Mouse (Mus musculus): Measurements from ENCODE around the gene Fscn2. TPM values are rescaled to one million over a fixed set of nuclear protein-coding genes. Genes with fewer than 3 reads are reported as not detected.

The Fscn2 gene
- polyA plus RNA-seq, 1 experiment from 2014 or later = 1.4 TPM

DNA sequence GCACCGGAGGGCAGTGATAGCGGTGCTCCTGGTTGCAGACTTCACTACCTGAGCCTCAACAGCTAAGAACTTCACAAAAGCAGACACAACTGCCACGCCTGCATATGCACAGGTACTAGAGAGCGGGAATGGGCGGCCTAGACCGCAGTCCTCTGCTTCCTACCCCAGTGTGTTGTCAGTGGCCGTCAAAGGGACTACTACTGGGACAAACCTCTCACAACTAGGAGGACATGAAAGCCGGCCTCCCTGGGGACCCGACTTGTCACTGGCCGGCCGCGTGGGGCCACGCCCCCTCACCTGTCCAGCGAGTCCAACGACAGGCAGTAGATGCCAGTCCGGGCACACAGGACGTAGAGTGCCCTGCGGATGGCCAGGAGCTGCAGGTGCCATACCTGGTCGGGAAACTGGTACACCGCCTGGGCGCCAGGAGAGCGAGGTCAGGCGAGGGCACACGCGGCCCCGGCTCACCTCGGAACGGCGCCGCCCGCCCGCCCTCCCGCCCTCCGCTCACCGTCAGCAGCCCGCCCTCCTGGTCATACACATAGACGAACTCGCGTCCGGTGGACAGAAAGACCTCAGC is 16.8 kb downstream of the Fscn2 start:
- peaks cover 16% of the 10 kb centered on the region for H3K4me1 ChIP-seq (ENCODE audit: control insufficient read depth, insufficient read depth, low read length)
- no peak for DNase-seq (ENCODE audit: low spot score, missing footprints)
- H3K4me2 ChIP-seq = peak overlapping the region; percentile 98
- 3% methylated on average over 38 of the region's 40 CpGs for WGBS
- no peaks in the 10 kb centered on the region for H3K9me3 ChIP-seq (ENCODE audit: control insufficient read depth, low read length)
- H3K36me3 ChIP-seq (ENCODE audit: control insufficient read depth, insufficient read depth, low read length) = peaks cover 9% of the 10 kb centered on the region; the same call in 1 of the 2 replicates
- no peak; the same call in 1 of the 2 replicates for ATAC-seq (ENCODE audit: low FRiP score)
- no peaks in the 10 kb centered on the region for H3K27me3 ChIP-seq (ENCODE audit: control insufficient read depth, insufficient read depth, low read length)
- peak overlapping the region; percentile 88 for H3K4me3 ChIP-seq (ENCODE audit: low read depth, low read length)
- H3K27ac ChIP-seq (ENCODE audit: low read depth, low read length) = no peak overlapping the region
- H3K9ac ChIP-seq (ENCODE audit: low read length) = peak overlapping the region; percentile 81

DNA sequence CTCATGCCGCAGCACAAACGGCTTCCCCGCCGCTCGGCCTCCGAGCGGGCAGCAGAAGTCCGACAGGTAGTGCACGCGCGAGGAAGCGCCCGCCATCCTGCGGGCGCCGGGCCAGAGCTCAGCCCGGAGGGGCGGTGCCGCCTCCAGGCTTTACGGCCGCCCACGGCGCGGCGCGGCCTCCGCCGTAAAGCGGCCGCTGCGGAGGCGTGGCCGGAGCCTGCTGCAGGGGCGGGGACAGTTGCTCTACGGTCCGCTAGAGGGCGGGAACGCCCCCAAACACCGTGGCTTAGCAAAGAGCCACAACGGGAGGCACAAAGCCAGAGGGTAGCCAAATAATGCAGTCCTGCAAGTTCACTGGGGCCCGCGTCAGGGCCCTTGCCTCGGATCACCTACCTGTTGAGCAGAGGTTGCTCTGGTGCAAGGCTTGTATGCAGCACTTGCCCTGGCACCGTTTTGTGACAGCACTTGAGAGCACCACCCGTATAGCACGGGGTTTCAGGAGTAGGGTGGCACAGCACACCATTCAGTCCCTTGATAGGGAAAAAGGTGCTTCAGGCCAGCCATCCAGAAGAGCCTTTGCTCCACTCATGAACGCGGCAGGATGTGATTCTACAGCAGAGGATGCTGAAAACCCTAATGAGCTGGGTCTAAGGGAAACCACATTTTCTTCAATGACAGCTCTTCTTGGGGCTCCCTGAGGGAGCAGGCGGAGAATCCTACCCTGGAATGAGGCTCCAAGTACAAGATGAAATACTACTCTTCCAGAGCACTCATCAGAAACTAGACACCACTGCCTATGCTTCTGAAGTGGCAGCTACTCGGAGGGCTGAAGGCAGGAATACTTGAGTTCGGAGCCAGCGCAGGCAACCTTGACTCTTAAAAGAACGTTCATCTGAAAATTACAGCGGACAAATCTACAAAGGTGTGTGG is 17.5 kb downstream of the Fscn2 start, which contains the start of gene Faap100:
TSS of gene Faap100 (minus strand) at position 154 of the 930 bp plus-strand sequence.
- peaks cover 10% of the 10 kb centered on the region; the same call in 1 of the 2 replicates for H3K36me3 ChIP-seq (ENCODE audit: control insufficient read depth, insufficient read depth, low read length)
- 11% methylated on average over 53 of the region's 54 CpGs for WGBS
- peak within 1 kb of the TSS; percentile 98 for H3K4me2 ChIP-seq
- no peaks in the 10 kb centered on the region for H3K27me3 ChIP-seq (ENCODE audit: control insufficient read depth, insufficient read depth, low read length)
- H3K9me3 ChIP-seq (ENCODE audit: control insufficient read depth, low read length) = no peaks in the 10 kb centered on the region
- peak within 1 kb of the TSS; percentile 88 for H3K4me3 ChIP-seq (ENCODE audit: low read depth, low read length)
- peaks cover 16% of the 10 kb centered on the region for H3K4me1 ChIP-seq (ENCODE audit: control insufficient read depth, insufficient read depth, low read length)
- peak; percentile 99 for DNase-seq (ENCODE audit: low spot score, missing footprints)
- H3K27ac ChIP-seq (ENCODE audit: low read depth, low read length) = peak within 1 kb of the TSS; percentile 35; the same call in 1 of the 2 replicates
- H3K9ac ChIP-seq (ENCODE audit: low read length) = peak within 1 kb of the TSS; percentile 81
- peak; percentile 93 for ATAC-seq (ENCODE audit: low FRiP score)

DNA sequence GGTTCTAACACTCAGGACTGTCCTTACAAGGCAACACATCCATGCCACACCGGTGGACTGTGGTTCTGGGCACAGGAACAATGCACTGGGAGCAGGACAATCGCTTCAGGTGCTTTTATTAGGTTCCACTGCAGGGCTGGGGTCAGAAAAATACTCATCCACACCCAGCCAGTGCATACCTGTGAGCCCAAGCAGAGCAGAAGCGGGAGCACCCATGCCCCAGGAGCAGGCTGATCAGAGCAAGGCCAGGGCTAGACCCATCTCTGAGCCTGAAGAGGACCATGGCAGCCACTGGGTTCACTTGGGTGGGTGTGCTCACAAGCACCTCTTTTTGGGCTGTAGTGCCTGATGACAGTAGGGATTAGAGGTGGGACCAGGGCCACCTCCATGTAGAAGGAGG is 18.9 kb downstream of the Fscn2 start:
- no peak overlapping the region for H3K9ac ChIP-seq (ENCODE audit: low read length)
- H3K4me1 ChIP-seq (ENCODE audit: control insufficient read depth, insufficient read depth, low read length) = peaks cover 16% of the 10 kb centered on the region
- H3K4me2 ChIP-seq = no peak overlapping the region
- H3K9me3 ChIP-seq (ENCODE audit: control insufficient read depth, low read length) = no peaks in the 10 kb centered on the region
- no peak for DNase-seq (ENCODE audit: low spot score, missing footprints)
- H3K27ac ChIP-seq (ENCODE audit: low read depth, low read length) = no peak overlapping the region
- H3K4me3 ChIP-seq (ENCODE audit: low read depth, low read length) = no peak overlapping the region
- ATAC-seq (ENCODE audit: low FRiP score) = no peak
- no peaks in the 10 kb centered on the region for H3K27me3 ChIP-seq (ENCODE audit: control insufficient read depth, insufficient read depth, low read length)
- H3K36me3 ChIP-seq (ENCODE audit: control insufficient read depth, insufficient read depth, low read length) = peaks cover 10% of the 10 kb centered on the region; the same call in 1 of the 2 replicates
- WGBS = 91% methylated on average over 3 of the region's 3 CpGs

DNA sequence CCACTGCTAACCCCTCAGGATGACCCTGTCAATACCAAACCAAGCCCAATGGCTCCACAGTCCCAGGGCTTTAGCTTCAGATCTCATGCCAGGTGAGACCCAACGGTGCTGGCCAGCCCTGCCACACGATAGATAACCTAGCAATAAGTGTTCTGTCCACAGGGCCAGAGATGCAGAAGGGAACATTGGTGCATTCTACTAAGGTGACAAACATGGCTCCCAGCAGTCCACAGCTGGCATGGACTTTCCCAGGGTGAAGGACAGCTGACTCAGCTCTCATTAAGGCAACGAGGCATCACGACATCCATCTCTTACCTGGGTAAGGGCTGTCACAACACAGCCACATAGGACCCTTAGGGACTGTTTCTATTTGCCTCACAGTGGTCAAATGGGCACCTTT is 19.8 kb downstream of the Fscn2 start:
- H3K36me3 ChIP-seq (ENCODE audit: control insufficient read depth, insufficient read depth, low read length) = peaks cover 10% of the 10 kb centered on the region; the same call in 1 of the 2 replicates
- no peak overlapping the region for H3K4me2 ChIP-seq
- ATAC-seq (ENCODE audit: low FRiP score) = no peak

DNA sequence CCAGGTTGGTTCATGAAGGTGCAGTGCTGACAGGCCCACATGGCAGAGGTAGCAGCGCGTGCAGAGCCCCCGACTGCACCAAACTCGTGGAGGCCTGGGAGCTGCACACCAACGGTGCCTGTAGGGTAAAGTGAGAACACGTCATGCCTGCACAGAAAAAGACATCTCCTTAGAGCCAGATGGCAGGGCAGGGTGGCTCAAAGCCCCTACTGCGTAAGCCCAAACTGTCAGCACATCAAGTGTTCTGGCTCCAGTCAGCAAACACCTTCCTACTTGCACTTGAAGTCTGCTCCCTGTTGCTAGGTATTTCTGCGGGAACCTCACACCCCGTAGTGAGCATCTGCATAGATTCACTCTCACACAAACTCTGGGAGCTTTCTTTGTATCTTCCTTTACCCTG is 21.2 kb downstream of the Fscn2 start:
- ATAC-seq (ENCODE audit: low FRiP score) = no peak
- no peak overlapping the region for H3K27ac ChIP-seq (ENCODE audit: low read depth, low read length)
- H3K4me2 ChIP-seq = no peak overlapping the region
- H3K36me3 ChIP-seq (ENCODE audit: control insufficient read depth, insufficient read depth, low read length) = peaks cover 8% of the 10 kb centered on the region
- 94% methylated on average over 9 of the region's 9 CpGs for WGBS
- no peaks in the 10 kb centered on the region for H3K9me3 ChIP-seq (ENCODE audit: control insufficient read depth, low read length)
- no peak overlapping the region for H3K4me3 ChIP-seq (ENCODE audit: low read depth, low read length)
- H3K4me1 ChIP-seq (ENCODE audit: control insufficient read depth, insufficient read depth, low read length) = peaks cover 13% of the 10 kb centered on the region
- DNase-seq (ENCODE audit: low spot score, missing footprints) = no peak
- H3K9ac ChIP-seq (ENCODE audit: low read length) = no peak overlapping the region
- H3K27me3 ChIP-seq (ENCODE audit: control insufficient read depth, insufficient read depth, low read length) = no peaks in the 10 kb centered on the region

More for the DNA sequence above, 19.8 kb downstream of the Fscn2 start:
- no peaks in the 10 kb centered on the region for H3K9me3 ChIP-seq (ENCODE audit: control insufficient read depth, low read length)
- H3K27me3 ChIP-seq (ENCODE audit: control insufficient read depth, insufficient read depth, low read length) = no peaks in the 10 kb centered on the region
- H3K4me3 ChIP-seq (ENCODE audit: low read depth, low read length) = no peak overlapping the region
- no peak for DNase-seq (ENCODE audit: low spot score, missing footprints)
- no peak overlapping the region for H3K9ac ChIP-seq (ENCODE audit: low read length)
- WGBS = 96% methylated on average over 4 of the region's 4 CpGs
- H3K4me1 ChIP-seq (ENCODE audit: control insufficient read depth, insufficient read depth, low read length) = peaks cover 16% of the 10 kb centered on the region
- H3K27ac ChIP-seq (ENCODE audit: low read depth, low read length) = no peak overlapping the region

DNA sequence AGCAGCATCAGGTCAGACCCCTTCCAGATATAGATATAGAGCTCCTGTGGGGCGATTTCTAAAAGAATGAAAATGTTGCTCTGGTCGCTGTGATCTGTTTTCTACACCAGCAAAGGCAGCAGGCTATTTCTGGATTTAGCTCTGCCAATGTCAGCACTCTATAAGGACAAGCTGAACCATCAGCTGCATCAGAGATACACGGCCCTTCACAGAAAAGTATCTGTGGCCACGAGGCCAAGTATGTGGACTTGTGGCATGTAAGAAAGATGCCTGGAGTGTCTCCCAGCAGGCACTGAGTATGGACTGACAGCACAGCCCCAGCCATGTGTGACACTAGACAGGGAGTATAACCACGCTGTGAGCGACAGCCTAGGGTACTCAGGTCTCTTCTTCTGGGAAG is 25.3 kb downstream of the Fscn2 start:
- H3K4me1 ChIP-seq (ENCODE audit: control insufficient read depth, insufficient read depth, low read length) = no peaks in the 10 kb centered on the region
- H3K9me3 ChIP-seq (ENCODE audit: control insufficient read depth, low read length) = no peaks in the 10 kb centered on the region
- no peak for DNase-seq (ENCODE audit: low spot score, missing footprints)
- H3K36me3 ChIP-seq (ENCODE audit: control insufficient read depth, insufficient read depth, low read length) = peaks cover 13% of the 10 kb centered on the region
- no peak overlapping the region for H3K4me3 ChIP-seq (ENCODE audit: low read depth, low read length)
- no peak overlapping the region for H3K9ac ChIP-seq (ENCODE audit: low read length)
- WGBS = 95% methylated on average over 6 of the region's 6 CpGs
- no peak overlapping the region for H3K27ac ChIP-seq (ENCODE audit: low read depth, low read length)
- H3K4me2 ChIP-seq = no peak overlapping the region
- no peak for ATAC-seq (ENCODE audit: low FRiP score)
- no peaks in the 10 kb centered on the region for H3K27me3 ChIP-seq (ENCODE audit: control insufficient read depth, insufficient read depth, low read length)

DNA sequence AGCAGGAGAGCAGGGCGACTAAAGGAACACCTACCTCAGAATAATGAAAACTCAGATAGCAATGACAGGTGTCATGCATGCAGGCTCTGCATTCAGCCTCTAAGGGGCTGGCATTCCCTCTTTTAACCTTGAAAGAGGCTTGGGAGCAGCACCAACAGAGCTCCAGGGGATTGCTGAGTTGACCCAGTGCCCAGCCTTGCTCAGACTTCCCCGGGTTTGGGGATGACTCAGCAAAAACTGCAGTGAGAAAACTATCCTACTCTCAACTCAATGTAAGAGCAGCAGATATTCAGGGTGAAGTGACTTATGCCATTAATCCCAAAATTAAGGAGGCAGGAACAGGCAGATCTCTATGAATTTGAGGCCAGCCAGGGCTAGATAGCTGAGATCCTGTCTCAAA is 25.8 kb downstream of the Fscn2 start:
- Histone ChIP-seq H3K27me3 (ENCODE audit: control insufficient read depth, insufficient read depth, low read length) (no peaks in the 10 kb centered on the region), H3K27ac (ENCODE audit: low read depth, low read length) (no peak overlapping the region), H3K9me3 (ENCODE audit: control insufficient read depth, low read length) (no peaks in the 10 kb centered on the region), H3K36me3 (ENCODE audit: control insufficient read depth, insufficient read depth, low read length) (peaks cover 13% of the 10 kb centered on the region), H3K4me1 (ENCODE audit: control insufficient read depth, insufficient read depth, low read length) (no peaks in the 10 kb centered on the region), H3K4me2 (no peak overlapping the region), H3K9ac (ENCODE audit: low read length) (no peak overlapping the region), H3K4me3 (ENCODE audit: low read depth, low read length) (no peak overlapping the region)
- DNase-seq (ENCODE audit: low spot score, missing footprints) (no peak), ATAC-seq (ENCODE audit: low FRiP score) (no peak)
- WGBS = 85% methylated on average over 2 of the region's 2 CpGs

DNA sequence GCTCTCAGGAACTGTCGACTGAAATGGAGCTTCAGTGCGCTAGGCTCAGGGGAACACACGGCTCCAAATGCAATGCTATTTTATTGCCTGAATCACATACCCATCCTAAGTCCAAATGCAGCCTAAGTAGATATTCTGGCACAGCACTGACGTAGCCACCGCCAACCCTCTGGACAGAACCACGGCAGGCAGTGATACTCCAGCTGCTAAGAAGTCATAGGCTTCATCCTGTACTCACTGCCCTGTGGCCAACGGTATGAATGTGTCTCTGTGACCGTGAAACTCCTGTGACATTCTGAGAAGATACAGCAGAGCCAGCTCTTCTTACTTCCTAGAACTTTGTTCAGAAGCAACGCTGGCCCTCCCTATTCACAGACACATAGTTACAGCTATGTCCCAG is 27.2 kb downstream of the Fscn2 start:
- H3K9me3 ChIP-seq (ENCODE audit: control insufficient read depth, low read length) = no peaks in the 10 kb centered on the region
- no peak overlapping the region for H3K27ac ChIP-seq (ENCODE audit: low read depth, low read length)
- DNase-seq (ENCODE audit: low spot score, missing footprints) (no peak), ATAC-seq (ENCODE audit: low FRiP score) (no peak)
- H3K4me2 ChIP-seq = no peak overlapping the region
- H3K4me3 ChIP-seq (ENCODE audit: low read depth, low read length) = no peak overlapping the region
- no peaks in the 10 kb centered on the region for H3K27me3 ChIP-seq (ENCODE audit: control insufficient read depth, insufficient read depth, low read length)
- H3K36me3 ChIP-seq (ENCODE audit: control insufficient read depth, insufficient read depth, low read length) = peaks cover 13% of the 10 kb centered on the region
- H3K9ac ChIP-seq (ENCODE audit: low read length) = no peak overlapping the region
- whole genome bisulfite sequencing = 93% methylated on average over 9 of the region's 9 CpGs
- H3K4me1 ChIP-seq (ENCODE audit: control insufficient read depth, insufficient read depth, low read length) = no peaks in the 10 kb centered on the region

DNA sequence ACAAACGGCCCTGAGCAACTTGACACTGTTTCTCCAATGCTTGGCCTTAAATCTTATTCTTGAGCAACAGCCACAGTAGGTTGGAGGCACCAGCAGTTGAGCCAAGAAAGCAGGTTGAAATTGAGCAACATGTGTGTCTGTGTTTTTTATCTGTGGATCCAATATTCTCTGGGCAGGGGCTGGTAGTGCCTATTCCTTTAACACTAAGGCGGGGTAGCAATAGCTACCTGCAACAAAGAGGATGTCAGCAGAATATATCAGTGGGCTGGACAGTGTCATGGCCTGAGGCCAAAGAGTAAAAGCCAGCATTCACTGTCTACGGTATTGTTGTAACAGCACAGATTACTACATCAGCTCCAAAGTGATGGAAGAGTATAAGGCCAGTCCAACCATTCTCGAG is 34.3 kb downstream of the Fscn2 start:
- WGBS = 91% methylated on average over 4 of the region's 4 CpGs
- H3K36me3 ChIP-seq (ENCODE audit: control insufficient read depth, insufficient read depth, low read length) = peaks cover 11% of the 10 kb centered on the region

More for the DNA sequence above, 34.3 kb downstream of the Fscn2 start:
- no peak overlapping the region for H3K4me2 ChIP-seq
- H3K27me3 ChIP-seq (ENCODE audit: control insufficient read depth, insufficient read depth, low read length) = no peaks in the 10 kb centered on the region
- no peak overlapping the region for H3K27ac ChIP-seq (ENCODE audit: low read depth, low read length)
- no peak overlapping the region for H3K4me3 ChIP-seq (ENCODE audit: low read depth, low read length)
- ATAC-seq (ENCODE audit: low FRiP score) (no peak), DNase-seq (ENCODE audit: low spot score, missing footprints) (no peak)
- no peaks in the 10 kb centered on the region for H3K4me1 ChIP-seq (ENCODE audit: control insufficient read depth, insufficient read depth, low read length)
- no peaks in the 10 kb centered on the region for H3K9me3 ChIP-seq (ENCODE audit: control insufficient read depth, low read length)
- H3K9ac ChIP-seq (ENCODE audit: low read length) = no peak overlapping the region

Data from midbrain, embryonic 11.5 days (tissue).